Mouse (Mus musculus): ENCODE measurements around the gene Svep1.

Gene Svep1

GRCm38 (mm10) chr4:58206115-58206945 lies at the start of gene Svep1:
Gene Svep1, minus strand, starts transcription at chr4:58206859.
- peak; percentile 38 for DNase-seq (ENCODE audit: low read depth, low spot score)

GRCm38 (mm10) chr4:58253410-58253809 lies 46.8 kb upstream of the Svep1 start:
- DNase-seq (ENCODE audit: low read depth, low spot score): peak; percentile 69

GRCm38 (mm10) chr4:58252381-58252780 lies 45.7 kb upstream of the Svep1 start:
- peak; percentile 13 for DNase-seq (ENCODE audit: low read depth, low spot score)

GRCm38 (mm10) chr4:58245544-58245943 lies 38.9 kb upstream of the Svep1 start:
- no peak for DNase-seq (ENCODE audit: low read depth, low spot score)

- DNase-seq (ENCODE audit: low read depth, low spot score): no peak
Measured at GRCm38 (mm10) chr4:58240416-58240815, 33.8 kb upstream of the Svep1 start.

- no peak for DNase-seq (ENCODE audit: low read depth, low spot score)
Measured at GRCm38 (mm10) chr4:58235828-58236227, 29.2 kb upstream of the Svep1 start.

GRCm38 (mm10) chr4:58223499-58223898 lies 16.8 kb upstream of the Svep1 start:
- no peak for DNase-seq (ENCODE audit: low read depth, low spot score)

- no peak for DNase-seq (ENCODE audit: low read depth, low spot score)
Measured at GRCm38 (mm10) chr4:58211374-58211773, 4.7 kb upstream of the Svep1 start.

- DNase-seq (ENCODE audit: low read depth, low spot score): peak; percentile 28
Measured at GRCm38 (mm10) chr4:58210557-58211090, 4.0 kb upstream of the Svep1 start.

- DNase-seq (ENCODE audit: low read depth, low spot score): peak; percentile 31
Measured at GRCm38 (mm10) chr4:58205750-58206114, 927 bp downstream of the Svep1 start.

- no peak for DNase-seq (ENCODE audit: low read depth, low spot score)
Measured at GRCm38 (mm10) chr4:58201703-58202102, 5.0 kb downstream of the Svep1 start.

- no peak for DNase-seq (ENCODE audit: low read depth, low spot score)
Measured at GRCm38 (mm10) chr4:58200826-58201225, 5.8 kb downstream of the Svep1 start.

- no peak for DNase-seq (ENCODE audit: low read depth, low spot score)
Measured at GRCm38 (mm10) chr4:58197230-58197629, 9.4 kb downstream of the Svep1 start.

- DNase-seq (ENCODE audit: low read depth, low spot score): no peak
Measured at GRCm38 (mm10) chr4:58196795-58197194, 9.9 kb downstream of the Svep1 start.

GRCm38 (mm10) chr4:58195936-58196335 lies 10.7 kb downstream of the Svep1 start:
- DNase-seq (ENCODE audit: low read depth, low spot score): no peak

- DNase-seq (ENCODE audit: low read depth, low spot score): no peak
Measured at GRCm38 (mm10) chr4:58189281-58189680, 17.4 kb downstream of the Svep1 start.

GRCm38 (mm10) chr4:58185401-58185800 lies 21.3 kb downstream of the Svep1 start:
- DNase-seq (ENCODE audit: low read depth, low spot score): no peak

GRCm38 (mm10) chr4:58184681-58185341 lies 21.8 kb downstream of the Svep1 start:
- DNase-seq (ENCODE audit: low read depth, low spot score): no peak

- no peak for DNase-seq (ENCODE audit: low read depth, low spot score)
Measured at GRCm38 (mm10) chr4:58183897-58184296, 22.8 kb downstream of the Svep1 start.

- no peak for DNase-seq (ENCODE audit: low read depth, low spot score)
Measured at GRCm38 (mm10) chr4:58178489-58178888, 28.2 kb downstream of the Svep1 start.

- DNase-seq (ENCODE audit: low read depth, low spot score): no peak
Measured at GRCm38 (mm10) chr4:58177256-58177655, 29.4 kb downstream of the Svep1 start.

- DNase-seq (ENCODE audit: low read depth, low spot score): no peak
Measured at GRCm38 (mm10) chr4:58174435-58174987, 32.1 kb downstream of the Svep1 start.

Data from R1 (cell line).